Mouse (Mus musculus) cerebellum, adult 8-10 months (tissue): ENCODE results near the gene Olfr1084.
"Not testable (repeated sequence)": the region's sequence is repeated elsewhere in the genome, so short reads cannot be mapped to it uniquely, and the experiment has no call there.

Experiments used
- DNase-seq: peaks from one replicate; pipeline ENCODE4 v3.0.0; 2022

Olfr1084 gene

DNA sequence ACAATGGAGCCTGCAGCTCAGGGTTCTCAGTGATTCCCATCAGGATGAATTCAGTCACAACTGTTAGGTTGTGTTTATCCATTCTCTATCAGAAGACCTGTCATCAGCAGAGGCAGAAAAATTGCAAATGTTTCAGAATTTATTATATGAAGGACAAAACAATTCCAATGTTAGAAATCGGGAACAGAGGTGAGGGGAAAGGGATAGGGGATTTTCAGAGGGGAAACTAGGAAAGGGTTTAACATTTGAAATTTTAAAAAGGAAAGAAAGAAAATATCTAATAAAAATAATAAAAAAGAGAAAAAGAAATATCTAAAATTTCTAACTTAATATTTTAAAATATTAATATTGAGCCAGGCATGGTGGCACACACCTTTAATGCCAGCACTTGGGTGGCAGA lies at the start of gene Olfr1084:
Gene Olfr1084 (minus strand): TSS at position 101 of the 400 bp plus-strand sequence.
- DNase-seq: not testable (repeated sequence)

DNA sequence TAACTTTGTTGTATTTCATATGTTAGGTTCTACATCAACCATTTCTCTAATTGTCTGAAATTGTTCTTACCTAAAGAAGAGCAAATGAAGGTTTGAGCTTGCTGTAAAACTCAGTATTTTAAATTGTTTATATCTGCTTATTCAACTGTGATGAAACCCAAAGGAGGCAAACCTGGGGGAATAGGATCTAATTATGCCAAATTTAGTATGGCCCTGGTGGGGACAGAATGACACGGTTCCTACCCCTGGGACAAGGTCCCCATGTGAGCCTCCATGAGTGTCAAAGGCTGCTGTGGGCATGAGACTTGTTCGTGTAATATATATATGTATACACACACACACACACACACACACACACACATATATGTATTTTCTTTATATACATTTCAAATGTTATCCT lies 40.5 kb upstream of the Olfr1084 start, which contains the start of gene Olfr1086:
Gene Olfr1086 (minus strand): TSS at position 101 of the 400 bp plus-strand sequence.
- no peak for DNase-seq

DNA sequence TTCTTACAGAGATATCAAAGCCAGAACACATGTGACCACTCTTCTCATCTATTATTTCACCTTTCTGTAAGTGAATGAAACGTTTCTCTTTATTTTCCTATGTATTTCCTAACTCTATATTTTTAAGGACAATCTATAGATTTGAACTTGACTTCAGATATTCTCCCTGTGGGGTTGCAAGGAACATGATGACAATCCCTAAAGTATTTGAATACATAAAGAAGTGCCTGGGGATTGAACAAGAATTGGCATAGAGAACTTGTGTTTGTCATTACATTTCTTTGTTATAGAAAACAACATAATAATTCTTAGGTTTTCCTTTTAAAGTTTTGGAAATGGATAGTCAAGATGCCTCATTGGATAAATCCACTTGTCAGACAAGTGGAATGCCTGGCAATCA lies 22.4 kb upstream of the Olfr1084 start, which contains the start of gene Olfr1085:
Gene Olfr1085 (minus strand): TSS at position 101 of the 400 bp plus-strand sequence.
- DNase-seq: no peak

DNA sequence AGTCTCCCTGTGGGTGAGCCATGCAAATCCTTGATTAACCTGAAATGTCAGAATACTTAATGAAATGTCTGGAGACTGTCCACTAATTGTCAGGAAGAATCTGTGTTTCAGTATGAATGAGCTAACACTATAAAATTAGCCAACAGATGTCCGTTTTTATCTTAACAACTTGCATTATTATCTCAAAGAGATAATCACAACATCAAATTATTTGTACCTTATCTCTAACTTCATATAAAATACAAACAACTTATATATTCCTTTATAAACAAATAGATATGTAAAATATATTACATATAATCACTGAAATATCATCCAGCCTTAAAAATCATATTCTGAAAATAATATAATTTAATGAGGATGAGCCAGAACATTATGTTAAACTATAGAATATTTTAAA lies 40.7 kb downstream of the Olfr1084 start, which contains the start of gene Olfr1082:
Gene Olfr1082 (minus strand): TSS at position 101 of the 400 bp plus-strand sequence.
- not testable (repeated sequence) for DNase-seq
